Mouse (Mus musculus): ENCODE data around the gene Olfr9. TPM values are rescaled to one million over a fixed set of nuclear protein-coding genes. Genes with fewer than 3 reads are reported as not detected.
"Not testable (repeated sequence)": the region's sequence is repeated elsewhere in the genome, so short reads cannot be mapped to it uniquely, and the experiment has no call there.

The Olfr9 gene
- total RNA-seq, 2 experiments from 2014 or later = not detected

DNA sequence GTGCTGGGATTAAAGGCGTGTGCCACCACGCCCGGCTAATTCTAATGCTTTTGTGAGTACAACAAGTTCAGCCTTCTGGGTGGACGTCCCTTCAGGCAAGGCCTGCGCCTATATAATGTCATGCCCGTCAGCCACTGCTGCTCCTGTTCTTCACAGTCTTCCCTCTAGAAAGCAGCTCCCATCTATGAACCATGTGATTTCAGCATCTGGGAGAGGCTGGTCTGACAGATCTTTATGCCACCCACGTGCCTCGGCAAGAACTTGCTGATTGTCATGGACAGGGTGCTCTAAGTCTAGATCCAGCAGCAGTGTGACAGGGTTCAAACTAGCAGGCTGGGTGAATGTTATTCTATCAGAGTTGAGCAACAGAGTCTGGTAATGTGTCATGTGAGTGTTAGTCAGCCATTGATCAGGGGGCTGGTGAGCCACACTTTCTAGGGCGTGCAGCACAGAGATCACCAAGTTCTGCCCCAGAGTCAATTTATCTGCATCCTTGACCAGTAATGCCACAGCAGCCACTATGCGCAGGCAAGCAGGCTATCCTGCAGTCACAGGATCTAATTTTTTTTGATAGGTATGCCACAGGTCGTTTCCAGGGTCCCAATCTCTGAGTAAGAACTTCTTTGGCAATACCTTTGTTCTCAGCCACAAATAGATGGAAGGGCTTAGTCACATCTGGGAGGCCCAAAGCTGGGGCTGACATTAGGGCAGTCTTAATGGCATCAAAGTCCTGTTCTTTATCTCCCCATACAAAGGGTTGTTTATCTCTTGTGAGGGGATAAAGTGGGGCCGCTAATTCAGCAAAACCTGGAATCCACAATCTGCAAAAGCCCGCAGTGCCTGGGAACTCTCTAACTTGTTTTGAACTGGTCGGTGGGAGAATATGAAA, 15.0 kb downstream of the Olfr9 start:
- no peak for DNase-seq (ENCODE audit: low spot score in 2 of 2)

DNA sequence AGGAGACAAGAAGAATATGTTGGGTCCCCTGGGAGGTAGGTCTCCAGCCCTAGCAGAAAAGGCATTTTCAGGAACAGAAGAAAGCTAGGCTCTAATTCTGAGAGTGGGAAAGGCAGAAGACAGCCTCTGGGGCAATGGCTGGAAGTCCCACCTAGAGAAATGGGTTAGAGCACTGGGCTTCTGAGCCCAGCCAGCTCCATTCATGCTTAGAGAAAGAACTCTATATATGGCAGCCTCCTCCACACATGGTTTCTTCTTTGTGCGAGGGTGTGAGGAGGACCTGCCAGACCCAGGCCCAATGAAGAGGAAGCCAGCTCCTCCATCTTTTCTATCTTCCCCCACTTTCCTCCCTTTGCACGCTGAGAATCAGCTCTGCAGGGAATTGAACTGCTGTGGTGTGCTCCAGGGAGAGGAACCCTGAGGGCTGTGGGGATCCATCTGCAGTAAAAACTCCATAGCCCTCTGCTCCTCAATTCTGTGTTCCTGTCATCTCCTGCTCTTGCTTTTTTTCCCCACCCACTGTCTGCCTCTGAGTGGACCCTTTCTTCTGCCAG, 21.1 kb downstream of the Olfr9 start, which contains the start of gene Olfr763:
TSS of gene Olfr763 (plus strand) at position 504 of the 554 bp plus-strand sequence.
- DNase-seq (ENCODE audit: low spot score in 2 of 2) = no peak

DNA sequence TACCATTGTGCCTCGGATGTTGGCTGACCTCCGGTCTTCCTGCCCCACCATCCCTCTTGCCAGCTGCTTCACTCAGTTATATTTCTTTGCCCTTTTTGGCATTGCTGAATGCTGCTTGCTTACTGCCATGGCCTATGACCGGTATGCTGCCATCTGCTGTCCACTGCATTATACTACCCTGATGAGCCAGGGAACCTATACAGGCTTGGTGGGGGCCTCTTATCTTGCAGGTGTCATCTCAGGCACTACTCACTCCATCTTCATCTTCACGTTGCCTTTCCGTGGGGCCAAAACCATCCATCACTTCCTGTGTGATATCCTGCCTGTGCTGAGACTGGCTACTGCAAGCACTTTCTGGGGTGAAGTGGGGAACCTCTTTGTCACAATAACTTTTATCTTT, 22.3 kb downstream of the Olfr9 start:
- DNase-seq (ENCODE audit: low spot score in 2 of 2) = not testable (repeated sequence)

DNA sequence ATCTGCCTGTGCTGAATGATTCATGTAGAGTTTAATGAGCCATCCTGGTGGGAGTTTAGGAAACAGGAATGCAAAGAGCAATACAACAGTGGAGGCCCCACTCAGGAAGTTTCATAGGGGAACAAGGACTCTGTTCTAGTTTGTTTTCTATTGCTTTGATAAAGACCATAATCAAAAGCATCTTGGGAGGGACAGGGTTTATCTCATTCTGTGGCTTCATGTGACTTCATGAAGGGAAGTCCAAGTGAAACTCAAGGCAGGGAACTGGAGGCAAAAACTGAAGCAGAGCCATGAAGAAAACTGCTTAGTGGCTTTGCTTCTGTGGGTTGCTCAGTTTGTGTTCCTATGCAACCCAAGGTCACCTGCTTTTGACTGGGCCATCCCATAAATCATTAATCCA, 25.2 kb downstream of the Olfr9 start:
- DNase-seq (ENCODE audit: low spot score in 2 of 2) = no peak

DNA sequence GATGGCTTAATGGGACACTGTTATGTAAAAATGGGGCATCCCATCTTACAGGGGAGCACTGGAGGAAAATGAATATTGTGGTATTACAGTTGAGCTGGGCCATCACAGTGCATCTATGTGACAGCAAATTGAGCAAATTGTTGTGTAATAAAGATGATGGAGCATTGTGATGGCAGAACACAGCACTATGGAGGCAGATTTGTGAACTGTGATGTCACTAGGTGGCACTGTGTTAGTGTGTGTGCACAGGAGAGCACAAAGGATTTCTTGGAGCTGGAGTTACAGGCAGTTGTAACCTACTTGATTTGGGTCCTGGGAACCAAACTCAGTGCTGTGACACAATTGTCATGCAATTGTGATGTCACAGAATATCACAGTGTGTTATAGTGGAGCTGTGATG, 34.1 kb downstream of the Olfr9 start:
- no peak for DNase-seq (ENCODE audit: low spot score in 2 of 2)

DNA sequence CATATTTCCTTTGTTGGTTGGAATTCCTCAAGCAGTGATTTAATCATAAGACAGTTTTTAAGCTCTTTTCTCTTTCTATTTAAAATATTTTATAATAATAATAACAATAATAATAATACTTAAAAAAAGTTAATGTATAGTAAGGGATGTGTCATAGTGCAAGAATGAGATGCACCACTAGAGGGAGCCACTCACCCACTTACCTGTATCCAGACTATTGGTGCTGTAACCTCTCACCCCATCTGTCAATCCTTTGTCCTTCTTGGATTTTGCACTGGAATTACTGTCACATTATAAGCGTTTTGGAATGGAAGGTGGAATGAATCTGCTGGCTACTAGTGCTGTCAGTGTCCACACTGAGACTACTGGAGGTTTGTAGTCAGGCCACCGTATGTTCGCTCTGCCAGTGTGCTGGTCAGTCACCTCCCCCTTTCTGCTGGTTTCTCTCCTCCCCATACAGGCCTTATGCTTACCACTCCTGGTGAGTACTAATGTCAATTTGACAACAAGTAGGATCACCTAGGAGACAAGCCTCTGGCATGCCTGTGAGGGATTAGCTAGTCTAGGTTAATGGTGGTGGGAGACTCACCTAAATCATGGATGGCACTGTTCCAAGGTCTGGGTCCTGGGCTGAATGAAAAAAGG, 36.9 kb downstream of the Olfr9 start:
- peak in 1 of 2 experiments; percentile 14 for DNase-seq (ENCODE audit: low spot score in 2 of 2)

DNA sequence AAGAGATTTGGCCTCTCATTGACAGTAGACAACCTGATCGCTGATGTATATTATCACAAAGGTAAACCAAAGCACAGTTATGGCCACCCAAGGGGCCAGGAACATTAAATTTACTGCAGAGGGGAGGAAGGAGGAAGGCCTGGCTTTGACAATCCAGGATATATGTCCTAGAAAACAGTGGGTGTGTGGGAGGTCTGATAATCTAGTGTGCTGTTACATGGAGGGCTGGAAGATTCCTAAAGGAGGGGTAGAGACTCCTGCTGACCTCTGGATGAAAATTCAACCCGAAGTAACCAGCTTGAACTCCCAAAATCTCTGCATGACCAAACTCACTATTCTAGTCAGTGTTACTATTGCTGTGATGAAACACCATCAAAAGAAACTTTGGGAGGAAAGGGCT, 39.1 kb downstream of the Olfr9 start:
- DNase-seq (ENCODE audit: low spot score in 2 of 2) = no peak

DNA sequence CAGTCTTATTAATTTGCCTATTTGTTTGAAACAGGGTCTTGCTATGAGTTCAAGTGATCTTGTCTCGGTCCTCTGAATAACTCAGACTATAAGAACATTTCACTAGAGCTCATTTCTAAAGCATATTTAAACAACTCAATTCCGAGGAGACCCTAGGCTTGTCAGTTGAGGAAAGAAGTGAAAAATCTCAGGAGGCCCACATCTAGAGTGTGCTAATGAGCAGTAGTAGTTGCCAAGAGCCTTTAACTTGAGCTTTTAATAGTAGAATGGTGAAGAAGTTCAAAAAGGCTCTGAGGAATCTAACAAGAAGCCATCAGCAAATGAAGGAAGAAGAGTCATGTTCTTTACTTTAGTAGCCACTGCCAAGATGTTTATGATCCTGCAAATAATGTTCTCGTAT, 50.6 kb downstream of the Olfr9 start, which contains the start of gene Olfr764-ps1:
TSS of gene Olfr764-ps1 (minus strand) at position 101 of the 400 bp plus-strand sequence.
- no peak for DNase-seq (ENCODE audit: low spot score in 2 of 2)

Other genes starting within 250 kb of the Olfr9 start
- gene Dgka, start 244.6 kb upstream of the Olfr9 start, total RNA-seq (2021) = 1 to 10 TPM; 6.7 TPM
- gene Pym1, start 241.5 kb upstream of the Olfr9 start, total RNA-seq (2021) = 10 to 100 TPM; 18.3 to 22.1 TPM
- gene Mmp19, start 198.5 kb upstream of the Olfr9 start, total RNA-seq (2021) = 1 to 10 TPM; 2.8 to 3.0 TPM
- 10 to 100 TPM; 48.6 to 50.7 TPM for gene Dnajc14, start 185.4 kb upstream of the Olfr9 start, total RNA-seq (2021)
- 10 to 100 TPM; 17.3 to 20.2 TPM for gene Tmem198b, start 185.1 kb upstream of the Olfr9 start, total RNA-seq (2021)
- gene Sarnp, start 172.1 kb upstream of the Olfr9 start, total RNA-seq (2021) = 10 to 100 TPM; 48.5 to 54.6 TPM
- gene Ormdl2, start 167.8 kb upstream of the Olfr9 start, total RNA-seq (2021) = 10 to 100 TPM; 11.7 to 12.0 TPM
- gene Gdf11, start 97.7 kb upstream of the Olfr9 start, total RNA-seq (2021) = 1 to 10 TPM; 7.5 to 8.3 TPM
- 100 to 1,000 TPM; 311 to 352 TPM for gene Cd63, start 88.4 kb upstream of the Olfr9 start, total RNA-seq (2021)
- 10 to 100 TPM; 11.7 to 12.1 TPM for gene Rdh5, start 66.5 kb upstream of the Olfr9 start, total RNA-seq (2021)
- gene Bloc1s1, start 65.4 kb upstream of the Olfr9 start, total RNA-seq (2021) = 100 to 1,000 TPM; 218 to 231 TPM
- gene Itga7, start 55.6 kb upstream of the Olfr9 start, total RNA-seq (2021) = 100 to 1,000 TPM; 148 to 157 TPM
- under 1 TPM in 1 of 2 experiments, not detected in 1; 0.73 TPM for gene Mettl7b, start 28.4 kb upstream of the Olfr9 start, total RNA-seq (2021)
- gene Olfr763, start 21.4 kb downstream of the Olfr9 start, total RNA-seq (2021) = not detected
- not detected for gene Olfr764-ps1, start 50.5 kb downstream of the Olfr9 start, total RNA-seq (2021)
- not detected for gene Olfr765, start 60.6 kb downstream of the Olfr9 start, total RNA-seq (2021)
- gene Olfr766-ps1, start 79.5 kb downstream of the Olfr9 start, total RNA-seq (2021) = not detected
- gene Olfr767, start 93.5 kb downstream of the Olfr9 start, total RNA-seq (2021) = not detected
- gene Olfr768, start 109.9 kb downstream of the Olfr9 start, total RNA-seq (2021) = not detected
- gene Olfr769, start 128.4 kb downstream of the Olfr9 start, total RNA-seq (2021) = not detected
- gene Olfr770, start 149.6 kb downstream of the Olfr9 start, total RNA-seq (2021) = not detected
- gene Olfr771, start 175.3 kb downstream of the Olfr9 start, total RNA-seq (2021) = not detected
- not detected for gene Olfr772, start 188.5 kb downstream of the Olfr9 start, total RNA-seq (2021)
- not detected for gene Olfr773, start 198.0 kb downstream of the Olfr9 start, total RNA-seq (2021)
- gene Olfr774, start 246.8 kb downstream of the Olfr9 start, total RNA-seq (2021) = not detected

Measured in gastrocnemius, postnatal 4 days (tissue).